Mouse (Mus musculus) testis, postnatal 14 days (tissue): Measurements from ENCODE around the gene Tmem38b.

Experiments used
- DNase-seq: peaks from one replicate; pipeline ENCODE4 v3.0.0; 2021; ENCODE audit warnings: low spot score

The Tmem38b gene

GRCm38 (mm10) chr4:53884351-53885245 is 58.8 kb downstream of the Tmem38b start:
- no peak for DNase-seq

DNA sequence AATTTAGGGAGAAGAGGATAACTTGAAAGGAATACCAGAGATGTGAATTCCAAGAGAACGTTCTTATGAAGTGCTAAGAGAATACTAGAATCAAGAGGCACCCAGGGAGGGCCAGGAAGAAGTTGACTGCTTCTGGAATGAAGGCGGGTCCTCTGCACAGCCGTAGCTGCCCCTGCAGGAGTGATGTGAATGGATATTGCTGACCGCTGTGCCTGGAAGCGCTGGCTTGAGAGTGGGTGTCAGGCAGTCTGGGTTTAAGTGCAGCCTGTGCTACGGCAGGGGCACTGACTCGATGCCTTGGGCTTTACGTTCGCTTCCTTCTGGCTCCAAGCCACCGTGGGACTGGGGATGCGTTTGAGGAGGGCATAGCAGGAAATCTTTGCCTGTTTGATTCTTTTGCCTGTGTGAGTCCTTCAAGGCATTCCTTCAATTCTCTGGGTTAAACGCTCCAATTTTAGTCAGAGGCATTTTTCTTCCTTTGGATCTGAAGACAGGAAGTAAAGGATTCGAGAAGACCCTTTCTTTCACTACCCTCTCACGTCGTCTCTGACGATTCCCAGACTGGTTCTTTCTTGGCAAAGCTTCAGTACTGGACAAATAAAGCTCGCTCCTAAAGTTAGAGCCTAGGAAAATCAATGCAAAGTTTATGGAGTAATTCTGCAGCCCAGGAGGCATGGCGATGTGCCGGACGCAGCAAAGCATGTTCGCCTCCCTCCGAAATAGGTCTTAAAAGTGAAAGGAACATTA is 60.7 kb downstream of the Tmem38b start:
- DNase-seq, result no peak

DNA sequence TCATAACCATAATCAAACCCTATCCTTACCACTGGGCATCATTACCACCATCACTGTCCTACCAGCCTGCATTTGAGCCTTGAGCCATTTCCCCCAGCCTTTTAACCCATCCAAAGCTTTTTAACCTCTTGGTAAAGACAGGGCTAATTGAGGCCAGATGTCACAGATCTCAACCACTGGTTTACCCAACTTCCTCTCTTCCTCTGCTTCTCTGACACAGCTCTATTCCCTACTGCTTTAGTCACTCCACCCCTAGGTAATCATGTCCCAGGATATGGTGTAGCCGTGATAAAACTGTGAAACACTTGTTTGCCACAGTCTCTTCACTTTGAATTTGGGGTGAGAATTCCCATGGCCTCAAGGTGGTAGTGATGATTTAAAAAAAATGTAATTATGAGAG is 69.5 kb downstream of the Tmem38b start:
- DNase-seq, result no peak

- no peak for DNase-seq
These were observed 70.4 kb downstream of the Tmem38b start for GRCm38 (mm10) chr4:53896150-53896833.

- DNase-seq, result no peak
These were observed 74.6 kb downstream of the Tmem38b start for GRCm38 (mm10) chr4:53900386-53900971.

DNA sequence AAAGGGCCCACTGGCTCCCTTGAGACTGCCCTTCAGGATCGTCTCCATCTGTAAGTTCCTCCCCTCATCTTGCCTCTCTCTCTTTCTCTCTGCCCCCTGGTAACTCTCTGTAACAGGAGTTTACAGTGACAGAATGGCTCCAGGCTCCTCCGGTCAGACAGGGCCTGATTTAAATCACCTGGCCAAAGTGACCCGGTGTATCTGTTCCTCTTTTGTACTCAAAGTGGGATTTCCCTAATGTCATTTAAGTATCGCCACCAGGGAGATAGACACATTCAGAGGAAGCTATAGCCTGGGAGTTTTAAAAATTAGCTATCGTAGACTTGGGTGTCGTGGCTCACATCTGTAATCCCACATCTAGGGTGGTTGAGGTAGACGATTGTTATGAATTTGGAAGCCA is 78.5 kb downstream of the Tmem38b start:
- no peak for DNase-seq

- no peak for DNase-seq
These were observed 79.7 kb downstream of the Tmem38b start for GRCm38 (mm10) chr4:53905537-53905936.

GRCm38 (mm10) chr4:53907071-53907470 is 81.2 kb downstream of the Tmem38b start:
- DNase-seq, result no peak
